Mouse (Mus musculus): ENCODE data around the gene Adgrb3.

GRCm38 (mm10) chr1:25768958-25769357 lies 60.5 kb downstream of the Adgrb3 start:
- TF ChIP-seq CTCF (IDR thresholded peaks at IDR 0.05; ENCODE audit: insufficient read depth, low read length) (no peak), POLR2A (IDR thresholded peaks at IDR 0.05; ENCODE audit: borderline replicate concordance, extremely low read depth, low read depth, low read length) (no peak)

Data from lung, adult 2 months (tissue).